Mouse (Mus musculus) stomach, postnatal 0 days (tissue): Measurements from ENCODE around the gene Shc1.

Source experiments
- CTCF ChIP-seq: IDR thresholded peaks from 2 replicates; pipeline ENCODE4 v1.5.1; 2016; ENCODE audit warnings: antibody characterized with exemption, low read depth, mild to moderate bottlenecking, moderate library complexity
- EP300 ChIP-seq: optimal IDR thresholded peaks from 2 replicates; pipeline ENCODE3; 2016; ENCODE audit warnings: antibody characterized with exemption

DNA sequence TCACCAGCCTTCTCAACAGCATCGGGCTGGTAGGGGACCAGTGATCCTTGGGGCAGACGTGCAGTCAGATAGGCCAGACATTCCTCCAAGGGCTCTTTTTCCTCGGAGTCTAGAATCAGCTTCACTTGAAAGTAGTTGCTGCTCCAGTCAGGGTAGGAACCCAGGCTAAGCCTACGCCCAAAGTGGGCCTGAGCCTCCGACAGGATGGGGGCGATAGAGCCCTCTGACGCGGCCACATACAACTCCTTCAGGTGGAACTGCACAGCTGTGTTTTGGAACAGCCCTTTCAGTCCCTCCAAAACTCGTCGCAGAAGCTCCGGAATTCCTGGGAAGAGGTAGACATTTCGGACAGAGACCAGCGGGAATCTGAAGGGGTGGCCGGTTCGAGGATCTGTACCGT is 9.8 kb upstream of the Shc1 start:
- no peak for TF ChIP-seq CTCF
- TF ChIP-seq EP300: no peak
